Mouse (Mus musculus) thymus, adult 2 months (tissue): ENCODE data around the gene Tbx6. TPM values are rescaled to one million over a fixed set of nuclear protein-coding genes. Genes with fewer than 3 reads are reported as not detected.

Experiments used
- DNase-seq: peaks from one replicate; pipeline ENCODE4 v3.0.0; 2021
- H3K27ac ChIP-seq: fragments of 200-500 bp; 2 replicates; pipeline ENCODE4 v1.5.1; 2012; ENCODE audit warnings: low read length, control low read depth; ENCODE audit not compliant: control insufficient read depth, insufficient read depth
- H3K27me3 ChIP-seq: fragments of 200-500 bp; 2 replicates; pipeline ENCODE4 v1.6.1; 2012; ENCODE audit warnings: mild to moderate bottlenecking, low read length, moderate library complexity, mixed read lengths; ENCODE audit not compliant: control insufficient read depth, insufficient read depth
- H3K36me3 ChIP-seq: fragments of 200-500 bp; 2 replicates; pipeline ENCODE4 v1.6.1; 2012; ENCODE audit warnings: mild to moderate bottlenecking, low read length, moderate library complexity; ENCODE audit not compliant: control insufficient read depth, insufficient read depth
- H3K4me1 ChIP-seq: fragments of 200-500 bp; replicated peaks from 2 replicates; pipeline ENCODE4 v1.6.1; 2012; ENCODE audit warnings: low read length; ENCODE audit not compliant: control insufficient read depth, insufficient read depth
- H3K4me3 ChIP-seq: fragments of 200-500 bp; 2 replicates; pipeline ENCODE4 v1.5.1; 2012; ENCODE audit warnings: mild to moderate bottlenecking, low read length, control low read depth, moderate library complexity; ENCODE audit not compliant: control insufficient read depth, insufficient read depth
- CTCF ChIP-seq: fragments of 200-500 bp; IDR thresholded peaks from 2 replicates; pipeline ENCODE4 v1.5.1; 2012; ENCODE audit warnings: mild to moderate bottlenecking, control low read depth, low read length, moderate library complexity, borderline replicate concordance; ENCODE audit not compliant: control insufficient read depth, poor library complexity, insufficient read depth; ENCODE audit errors: extremely low read depth
- POLR2A ChIP-seq: fragments of 200-500 bp; IDR thresholded peaks from 2 replicates; pipeline ENCODE4 v1.6.1; 2012; ENCODE audit warnings: mild to moderate bottlenecking, low read length, control low read depth, moderate library complexity; ENCODE audit not compliant: control insufficient read depth, poor library complexity, insufficient read depth; ENCODE audit errors: extremely low read depth
- WGBS: fragments of 180-500 bp; shearing (Covaris S2); methylation state at CpG from one replicate; pipeline ENCODE4 v1.1.7; 2018; 5-methylcytosine and 5-hydroxymethylcytosine counted together
- polyA plus RNA-seq: library from polyadenylated mRNA; depleted of rRNA; stranded (reverse); fragments of >200 nt; gene quantifications from 2 replicates; pipeline ENCODE4 v1.2.3, GENCODE M21; 2012

Gene Tbx6
- polyA plus RNA-seq, 1 experiment, result 37.9 TPM

GRCm38 (mm10) chr7:126821835-126822511 is 40.7 kb downstream of the Tbx6 start:
- Histone ChIP-seq H3K4me1 (no peaks in the 10 kb centered on the region), H3K27ac (no peak overlapping the region), H3K36me3 (no peaks in the 10 kb centered on the region), H3K4me3 (no peak overlapping the region), H3K27me3 (no peaks in the 10 kb centered on the region; the same call in 1 of the 2 replicates)
- 32% methylated on average over 7 of the region's 7 CpGs for WGBS
- peak; percentile 82; the same call in 1 of the 2 replicates for TF ChIP-seq CTCF
- TF ChIP-seq POLR2A, result no peak
- peak; percentile 77 for DNase-seq

GRCm38 (mm10) chr7:126822741-126823140 is 41.5 kb downstream of the Tbx6 start:
- TF ChIP-seq CTCF, result no peak
- no peak for TF ChIP-seq POLR2A
- DNase-seq, result no peak
- Histone ChIP-seq H3K4me3 (no peak overlapping the region), H3K27me3 (no peaks in the 10 kb centered on the region; the same call in 1 of the 2 replicates), H3K4me1 (no peaks in the 10 kb centered on the region), H3K36me3 (no peaks in the 10 kb centered on the region), H3K27ac (no peak overlapping the region)
- WGBS, result 79% methylated on average over 9 of the region's 9 CpGs

- H3K27ac ChIP-seq, result no peak overlapping the region
- H3K4me3 ChIP-seq, result no peak overlapping the region
- H3K36me3 ChIP-seq, result no peaks in the 10 kb centered on the region
- DNase-seq, result no peak
- 12% methylated on average over 19 of the region's 19 CpGs for WGBS
- H3K4me1 ChIP-seq, result no peaks in the 10 kb centered on the region
- TF ChIP-seq CTCF (no peak), POLR2A (no peak)
- H3K27me3 ChIP-seq, result no peaks in the 10 kb centered on the region; the same call in 1 of the 2 replicates
Measured at GRCm38 (mm10) chr7:126823202-126823711, 42.0 kb downstream of the Tbx6 start.

GRCm38 (mm10) chr7:126823940-126824339 is 42.7 kb downstream of the Tbx6 start:
- H3K4me3 ChIP-seq, result no peak overlapping the region
- H3K4me1 ChIP-seq, result no peaks in the 10 kb centered on the region
- DNase-seq, result no peak
- no peak for TF ChIP-seq CTCF
- TF ChIP-seq POLR2A, result no peak
- 37% methylated on average over 10 of the region's 10 CpGs for WGBS
- H3K27ac ChIP-seq, result no peak overlapping the region
- no peaks in the 10 kb centered on the region for H3K36me3 ChIP-seq
- no peaks in the 10 kb centered on the region; the same call in 1 of the 2 replicates for H3K27me3 ChIP-seq

GRCm38 (mm10) chr7:126825403-126825802 is 44.1 kb downstream of the Tbx6 start:
- no peak for DNase-seq
- Histone ChIP-seq H3K36me3 (no peaks in the 10 kb centered on the region), H3K27me3 (no peaks in the 10 kb centered on the region; the same call in 1 of the 2 replicates), H3K27ac (no peak overlapping the region), H3K4me3 (no peak overlapping the region), H3K4me1 (no peaks in the 10 kb centered on the region)
- TF ChIP-seq POLR2A (no peak), CTCF (no peak)
- 28% methylated on average over 8 of the region's 8 CpGs for WGBS

- no peak for DNase-seq
- no peaks in the 10 kb centered on the region for H3K4me1 ChIP-seq
- no peaks in the 10 kb centered on the region for H3K36me3 ChIP-seq
- WGBS, result 74% methylated on average over 5 of the region's 5 CpGs
- TF ChIP-seq CTCF (no peak), POLR2A (no peak)
- no peak overlapping the region for H3K4me3 ChIP-seq
- H3K27me3 ChIP-seq, result no peaks in the 10 kb centered on the region; the same call in 1 of the 2 replicates
- H3K27ac ChIP-seq, result no peak overlapping the region
Measured at GRCm38 (mm10) chr7:126825952-126826351, 44.7 kb downstream of the Tbx6 start.

GRCm38 (mm10) chr7:126831539-126831938 is 50.3 kb downstream of the Tbx6 start, which contains the start of gene 4930451I11Rik:
4930451I11Rik (minus strand) TSS chr7:126831639.
- no peak for TF ChIP-seq POLR2A
- no peak for TF ChIP-seq CTCF
- H3K27me3 ChIP-seq, result no peaks in the 10 kb centered on the region
- H3K4me3 ChIP-seq, result peak within 1 kb of the TSS; percentile 49
- H3K27ac ChIP-seq, result no peak within 1 kb of the TSS
- H3K36me3 ChIP-seq, result no peaks in the 10 kb centered on the region
- WGBS, result 65% methylated on average over 5 of the region's 5 CpGs
- no peak for DNase-seq
- peaks cover 5% of the 10 kb centered on the region for H3K4me1 ChIP-seq
